Mouse (Mus musculus) heart, adult 18-20 months (tissue): ENCODE data around the gene Akp3. TPM values are rescaled to one million over a fixed set of nuclear protein-coding genes. Genes with fewer than 3 reads are reported as not detected.

Experiments used
- DNase-seq, 2 experiments: peaks; one replicate each; pipeline ENCODE4 v3.0.0; 2021 to 2022; ENCODE audit warnings: mixed read lengths in 1 of 2
- long read RNA-seq, 2 experiments: library from polyadenylated mRNA; stranded (forward); transcript quantifications; one replicate each; pipeline ENCODE4 v2.0.0; 2021
- total RNA-seq, 2 experiments: library from RNA; stranded (reverse); gene quantifications; 2 replicates each; pipeline ENCODE4 v1.2.3; 2021

The Akp3 gene
- total RNA-seq: not detected
- long read RNA-seq, experiment 1: 0 reads
- long read RNA-seq, experiment 2: 0 reads

DNA sequence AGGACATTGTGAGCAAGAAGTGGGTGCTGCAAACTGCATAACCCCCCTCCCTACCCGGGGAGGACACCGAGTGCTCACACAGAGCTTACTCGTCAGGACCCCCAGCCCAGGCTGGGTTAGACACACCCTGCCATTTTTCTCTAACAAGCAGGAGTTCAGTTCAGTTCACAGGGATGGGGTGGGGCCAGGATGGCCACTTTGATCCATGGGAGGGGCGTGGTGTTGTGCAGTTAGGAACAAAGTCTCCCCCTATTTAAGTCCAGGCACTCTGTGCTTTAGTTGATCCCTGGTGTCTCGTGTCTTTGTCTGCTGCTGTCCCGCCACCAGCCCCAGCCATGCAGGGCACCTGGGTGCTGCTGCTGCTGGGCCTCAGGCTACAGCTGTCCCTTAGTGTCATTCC lies at the start of gene Akp3:
Gene Akp3, plus strand, starts transcription at position 301 of the 400 bp plus-strand sequence.
- no peak for DNase-seq

DNA sequence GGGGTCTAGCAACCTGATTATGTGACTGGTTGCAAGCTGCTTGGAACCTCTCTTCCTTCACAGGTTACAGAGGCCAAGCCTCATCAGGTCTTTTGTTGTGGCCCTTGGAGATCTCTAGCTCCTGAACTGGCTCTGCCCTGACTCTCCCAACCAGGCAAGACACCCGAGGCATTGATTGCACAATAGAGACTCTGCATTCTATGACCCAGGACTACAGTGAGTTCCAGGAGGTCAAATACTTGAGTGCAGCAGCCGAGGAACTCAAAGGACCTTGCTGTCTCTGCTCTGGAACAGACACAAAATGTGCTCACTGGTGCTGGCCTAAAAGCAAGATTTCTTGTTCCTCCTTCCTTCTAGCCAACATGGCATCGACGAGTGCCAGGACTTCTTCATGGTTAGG lies 38.6 kb upstream of the Akp3 start:
- DNase-seq: no peak

DNA sequence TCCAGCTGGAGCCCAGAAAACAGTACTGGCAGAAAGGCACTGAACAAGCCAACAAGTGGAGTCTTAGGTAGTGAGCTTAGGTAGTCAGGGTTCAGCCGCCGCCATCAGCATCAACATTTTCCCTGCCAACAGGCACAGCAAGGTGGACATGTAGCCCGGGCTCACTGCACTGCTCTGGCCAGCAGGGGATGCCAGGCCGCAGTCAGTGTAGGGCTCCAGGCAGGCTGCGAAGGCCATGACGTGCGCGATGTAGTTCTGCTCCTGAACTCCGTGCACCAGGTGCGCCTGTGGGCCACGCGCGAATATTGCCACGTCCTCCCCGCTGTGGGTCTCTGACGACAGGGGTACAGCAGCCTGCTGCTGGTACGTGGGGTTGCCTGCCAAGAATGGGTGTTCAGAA lies 37.8 kb upstream of the Akp3 start:
- DNase-seq: no peak

DNA sequence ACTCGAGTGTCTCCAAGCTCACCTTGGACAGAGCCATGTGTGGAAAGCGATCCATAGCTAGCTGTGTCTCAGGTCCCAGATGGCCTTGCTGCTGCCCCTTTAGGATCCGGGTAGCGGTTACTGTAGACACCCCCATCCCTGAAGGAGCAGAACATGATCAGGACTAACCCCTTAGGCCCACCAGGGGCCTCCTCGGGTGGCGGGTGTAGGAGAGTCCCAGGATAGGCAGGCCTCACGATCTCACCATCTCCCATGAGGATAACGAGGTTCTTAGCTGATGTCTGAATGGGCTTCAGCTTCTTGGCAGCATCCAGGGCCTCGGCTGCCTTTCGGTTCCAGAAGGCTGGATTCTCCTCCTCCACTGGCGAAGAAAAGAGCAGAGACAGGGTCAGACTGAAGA lies 35.5 kb upstream of the Akp3 start:
- no peak for DNase-seq

DNA sequence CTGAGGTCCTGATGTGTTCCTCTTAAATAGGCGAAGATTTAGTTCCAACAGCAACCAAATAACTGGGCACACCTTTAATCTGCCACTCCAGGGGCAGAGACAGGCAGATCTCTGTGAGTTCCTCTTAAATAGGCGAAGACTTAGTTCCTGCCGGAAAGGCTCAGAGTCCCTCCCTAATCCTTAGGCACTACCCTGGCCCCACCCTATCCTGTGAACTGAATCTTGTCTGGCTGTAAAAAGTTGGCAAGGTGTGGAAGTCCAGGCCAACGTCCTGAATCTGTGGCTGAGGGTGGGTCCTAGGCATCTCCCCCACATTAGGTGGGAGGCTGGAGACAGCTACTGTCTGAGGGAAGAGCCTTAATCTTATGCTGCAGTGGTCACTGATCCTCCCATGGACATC lies 34.9 kb upstream of the Akp3 start, which contains the start of gene Alppl2:
Gene Alppl2, minus strand, starts transcription at position 101 of the 400 bp plus-strand sequence.
- no peak for DNase-seq

DNA sequence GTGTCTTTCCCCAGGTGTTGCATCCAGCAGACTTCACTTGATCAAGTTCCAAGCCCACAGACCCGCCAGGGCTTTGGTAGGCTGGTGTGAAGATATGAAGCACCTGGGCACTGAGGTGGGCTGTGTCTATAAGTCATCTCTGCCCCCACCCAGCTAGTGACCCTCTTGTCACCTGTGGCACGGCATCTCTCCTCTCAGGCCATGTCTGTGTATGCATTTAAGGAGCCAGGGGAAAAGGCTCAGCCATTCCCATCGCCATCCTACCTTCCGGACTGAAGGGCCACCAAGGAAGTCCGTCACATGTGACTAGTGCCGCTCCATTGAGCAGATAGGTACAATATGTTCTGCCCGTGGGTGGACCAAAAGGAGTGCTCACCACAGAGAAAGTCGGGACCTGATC lies 29.1 kb upstream of the Akp3 start:
- no peak for DNase-seq

DNA sequence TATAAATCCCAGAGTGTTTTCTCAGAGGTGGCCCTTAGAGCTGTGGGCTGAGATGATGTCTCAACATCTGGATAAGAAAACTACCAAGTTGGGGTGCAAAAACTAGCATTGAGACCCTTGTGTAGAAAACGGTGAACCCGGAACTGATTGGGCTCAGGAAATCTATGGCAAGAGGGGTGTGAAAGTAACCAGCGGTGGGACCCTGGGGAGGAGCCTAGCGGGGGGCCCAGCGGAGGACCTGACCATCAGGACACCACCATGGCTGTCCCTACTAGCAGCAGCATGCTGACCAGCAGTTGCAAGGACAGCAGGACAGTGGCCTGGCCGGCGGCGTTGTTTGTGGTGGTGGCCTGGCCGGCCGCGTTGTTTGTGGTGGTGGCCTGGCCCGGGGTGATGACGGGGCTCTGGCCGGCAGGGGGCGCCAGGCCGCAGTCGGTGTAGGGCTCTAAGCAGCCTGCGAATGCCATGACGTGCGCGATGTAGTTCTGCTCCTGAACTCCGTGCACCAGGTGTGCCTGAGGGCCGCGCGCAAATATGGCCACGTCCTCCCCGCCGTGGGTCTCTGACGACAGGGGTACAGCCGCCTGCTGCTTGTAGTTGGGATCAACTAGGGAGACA lies 26.3 kb upstream of the Akp3 start:
- DNase-seq: peak; percentile 15 to 58

DNA sequence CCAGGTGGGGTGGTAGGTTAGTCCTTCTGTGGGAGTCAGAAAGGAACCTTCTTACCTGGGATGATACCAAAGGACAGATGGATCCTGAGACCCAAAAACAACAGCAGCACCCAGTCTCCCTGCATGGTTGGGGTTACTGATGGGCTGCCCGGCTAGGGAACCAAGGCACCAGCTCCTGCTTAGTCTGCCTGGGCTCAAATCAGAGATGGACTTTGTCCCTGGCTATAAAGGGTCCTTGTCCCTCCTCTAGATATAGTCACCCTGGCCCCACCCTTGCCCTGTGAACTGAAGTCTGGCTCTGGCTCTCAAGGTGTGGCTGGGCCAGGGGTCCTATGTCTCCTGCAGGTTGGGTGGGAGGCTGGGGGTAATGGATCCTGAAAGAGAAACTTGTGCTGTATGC lies 23.4 kb upstream of the Akp3 start, which contains the start of gene Alpi:
Gene Alpi, minus strand, starts transcription at position 196 of the 400 bp plus-strand sequence.
- no peak for DNase-seq

DNA sequence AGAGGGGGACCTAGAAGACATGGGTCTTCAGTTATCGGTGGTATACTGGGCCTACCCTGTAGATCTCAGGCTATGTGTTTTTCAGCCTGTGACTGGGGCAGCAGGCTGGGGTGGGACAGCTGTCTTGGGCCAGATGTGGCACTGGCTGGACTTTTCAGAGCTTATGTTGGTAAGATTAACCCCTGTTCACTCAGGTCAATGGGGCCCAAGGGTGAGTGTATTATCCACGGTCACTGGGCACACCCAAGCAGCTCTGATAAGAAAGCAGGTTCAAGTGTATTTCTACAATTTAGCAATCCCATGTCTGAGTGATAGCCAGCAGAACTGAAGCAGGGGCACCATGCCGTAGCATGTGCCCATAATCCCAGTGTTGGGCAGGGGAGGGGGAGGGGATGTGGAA lies 22.7 kb upstream of the Akp3 start:
- DNase-seq: no peak

DNA sequence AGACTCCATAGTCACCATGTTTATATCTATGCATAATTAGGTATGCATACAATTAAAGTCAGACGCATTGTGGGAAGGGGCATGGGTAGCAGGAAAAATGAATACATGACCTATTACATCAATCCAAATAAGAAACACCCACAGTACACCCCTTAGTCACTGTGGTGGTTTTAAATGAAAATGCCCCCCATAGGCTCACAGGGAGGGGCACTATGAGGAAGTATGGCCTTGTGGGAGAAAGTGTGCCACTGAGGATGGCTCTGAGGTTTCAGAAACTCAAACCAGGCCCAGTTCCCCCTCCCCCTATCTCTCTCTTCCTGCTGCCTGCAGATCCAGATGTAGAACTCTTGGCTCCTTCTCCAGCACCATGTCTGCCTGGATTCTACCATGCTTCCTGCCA lies 20.8 kb upstream of the Akp3 start:
- no peak for DNase-seq

DNA sequence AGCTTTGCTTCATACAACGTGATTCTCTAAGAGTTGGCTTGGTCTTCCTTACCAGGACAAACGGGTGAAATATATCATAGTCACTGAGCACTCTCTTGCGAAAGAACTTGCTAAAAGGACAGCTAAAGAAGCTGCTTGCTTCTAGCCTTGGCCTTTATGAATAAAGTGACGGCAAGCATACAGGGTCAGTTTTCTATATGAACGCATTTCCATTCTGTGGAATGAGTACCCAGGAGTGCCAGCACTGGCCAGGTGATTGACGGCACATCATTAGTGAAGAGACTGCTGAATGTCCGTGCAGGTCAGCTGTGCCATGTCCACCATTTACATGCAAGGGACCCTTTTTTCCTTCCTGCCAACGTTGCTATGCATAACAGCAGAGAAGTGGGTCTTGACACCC lies 18.2 kb upstream of the Akp3 start:
- no peak for DNase-seq

DNA sequence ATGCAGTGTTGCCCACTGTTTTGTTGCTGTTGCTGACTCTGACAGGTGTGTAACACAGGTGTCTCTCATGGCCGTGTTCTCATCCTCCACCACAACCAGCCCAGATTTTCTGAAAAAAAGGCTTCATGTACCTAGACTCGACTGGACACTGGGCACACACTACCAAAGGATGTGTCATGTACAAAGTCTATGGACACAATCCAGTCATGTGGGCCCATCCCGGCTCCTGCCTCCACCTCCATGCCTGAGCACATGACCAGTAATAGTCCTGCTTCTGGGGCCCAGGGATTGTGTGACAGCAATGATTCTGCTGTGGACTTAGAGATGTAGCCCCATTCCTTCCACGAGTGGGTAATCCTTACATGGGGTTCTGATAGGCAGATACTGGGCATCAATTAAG lies 16.2 kb upstream of the Akp3 start:
- no peak for DNase-seq

DNA sequence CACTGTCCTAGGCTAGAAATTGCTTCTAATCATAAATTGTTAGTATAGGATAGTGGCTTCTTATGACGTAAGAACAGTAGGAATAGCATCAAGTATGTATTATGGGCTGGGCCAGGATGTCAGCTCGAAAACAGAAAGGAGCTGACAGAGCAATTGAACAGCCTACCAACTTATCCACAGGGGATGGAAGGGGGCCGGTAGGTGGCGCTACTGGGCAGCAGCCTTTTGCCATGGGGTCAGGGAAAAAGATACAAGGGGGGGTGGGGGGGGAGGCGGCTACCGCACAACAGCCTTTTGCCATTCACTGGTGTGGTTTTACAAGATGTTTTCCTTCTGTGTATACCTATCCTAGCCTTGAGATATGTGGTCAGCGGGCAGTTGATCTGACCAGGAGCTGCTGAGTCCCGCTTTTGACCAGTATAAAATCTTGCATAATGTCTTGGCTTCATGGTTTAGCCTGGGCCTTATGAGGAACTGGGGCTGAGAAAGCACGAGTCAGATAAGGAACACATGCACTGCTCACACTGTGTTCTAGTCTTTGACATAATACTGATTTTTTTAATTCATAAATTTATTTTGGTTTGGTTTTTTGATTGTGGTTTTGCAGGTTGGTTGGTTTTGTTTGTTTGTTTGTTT lies 12.9 kb upstream of the Akp3 start:
- peak; percentile 18 to 27 for DNase-seq

DNA sequence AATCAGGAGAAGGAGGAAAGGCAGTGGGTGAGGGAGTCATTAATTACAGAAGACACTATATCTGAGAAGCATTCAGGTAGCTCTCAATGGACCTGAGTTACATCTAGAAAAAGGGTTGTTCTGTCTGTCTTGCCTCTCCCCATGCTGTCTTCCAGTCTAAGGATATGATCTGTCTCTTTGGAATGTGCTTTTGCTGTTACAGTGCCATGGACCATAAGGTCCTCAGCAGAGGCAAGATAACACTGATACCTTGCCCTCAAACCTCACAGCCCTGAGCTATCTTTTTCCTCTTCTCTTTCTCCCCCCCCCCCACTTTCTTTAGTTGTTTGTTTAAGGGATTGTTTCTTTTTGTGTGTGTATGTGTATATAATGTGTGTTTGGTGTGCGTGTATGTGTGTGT lies 10.0 kb upstream of the Akp3 start:
- DNase-seq: no peak

DNA sequence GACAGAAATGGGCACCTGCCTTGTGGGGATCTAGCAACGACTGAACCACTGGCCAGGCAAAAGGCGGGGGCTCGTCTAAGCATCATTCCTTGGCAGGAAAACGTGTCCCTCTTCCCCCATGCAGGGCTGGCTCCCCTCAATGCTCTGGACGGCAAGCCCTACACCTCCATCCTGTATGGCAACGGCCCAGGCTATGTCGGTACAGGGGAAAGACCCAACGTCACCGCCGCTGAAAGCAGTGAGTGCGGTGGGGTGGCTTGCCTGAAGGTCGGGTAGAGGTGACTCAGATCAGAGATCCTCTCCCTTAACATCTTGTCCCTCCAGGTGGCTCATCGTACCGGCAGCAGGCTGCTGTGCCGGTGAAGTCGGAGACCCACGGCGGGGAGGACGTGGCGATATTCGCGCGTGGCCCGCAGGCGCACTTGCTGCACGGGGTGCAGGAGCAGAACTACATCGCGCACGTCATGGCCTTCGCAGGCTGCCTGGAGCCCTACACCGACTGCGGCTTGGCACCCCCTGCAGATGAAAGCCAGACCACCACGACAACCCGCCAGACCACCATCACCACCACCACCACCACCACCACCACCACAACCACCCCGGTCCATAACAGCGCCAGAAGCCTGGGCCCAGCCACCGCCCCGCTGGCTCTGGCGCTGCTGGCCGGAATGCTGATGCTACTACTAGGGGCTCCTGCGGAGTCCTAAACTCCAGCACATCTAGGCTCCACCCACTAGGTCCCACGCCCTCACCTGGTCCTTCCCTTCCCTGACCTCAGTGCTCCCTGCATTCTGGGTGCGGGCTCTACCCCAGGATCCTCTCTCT lies 2.6 kb downstream of the Akp3 start:
- DNase-seq: no peak

DNA sequence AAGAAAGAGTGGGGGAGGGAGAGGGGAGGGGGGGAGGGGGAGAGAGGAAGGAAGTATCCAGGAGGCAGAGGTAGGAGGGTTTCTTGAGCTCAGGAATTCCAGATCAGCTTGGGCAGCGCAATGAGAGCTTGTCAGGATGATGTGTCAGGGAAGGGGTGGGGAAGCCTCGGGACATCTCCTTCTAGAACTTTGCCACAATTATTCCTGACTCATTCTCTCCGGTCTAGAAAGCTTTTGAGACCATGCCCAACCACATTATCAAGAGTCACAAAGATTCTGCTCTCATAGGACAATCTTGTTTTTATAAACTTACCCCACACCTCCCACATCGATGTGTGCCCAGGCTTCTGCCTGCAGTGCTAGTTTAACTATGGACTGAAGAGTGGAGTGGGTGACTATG lies 7.0 kb downstream of the Akp3 start:
- no peak for DNase-seq

DNA sequence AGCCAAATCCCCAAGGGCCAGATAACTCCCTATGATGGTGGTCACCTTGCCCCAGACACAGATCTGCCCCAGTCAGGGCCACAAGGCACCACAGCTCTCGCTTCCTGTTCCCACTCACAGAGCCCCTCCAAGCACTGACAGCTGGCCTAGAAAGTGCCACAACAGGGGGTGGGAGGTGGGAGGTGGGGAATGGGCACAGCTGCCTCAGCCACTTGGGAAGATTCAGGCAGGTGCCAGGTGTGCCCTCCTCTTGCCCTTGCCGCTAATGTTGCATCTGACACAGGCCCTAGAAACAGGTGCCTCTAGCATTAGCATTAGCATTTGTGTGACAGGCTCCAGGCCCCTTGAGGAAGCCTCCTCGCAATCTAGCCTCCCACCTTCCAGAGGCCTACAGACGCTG lies 16.8 kb downstream of the Akp3 start:
- DNase-seq: no peak

DNA sequence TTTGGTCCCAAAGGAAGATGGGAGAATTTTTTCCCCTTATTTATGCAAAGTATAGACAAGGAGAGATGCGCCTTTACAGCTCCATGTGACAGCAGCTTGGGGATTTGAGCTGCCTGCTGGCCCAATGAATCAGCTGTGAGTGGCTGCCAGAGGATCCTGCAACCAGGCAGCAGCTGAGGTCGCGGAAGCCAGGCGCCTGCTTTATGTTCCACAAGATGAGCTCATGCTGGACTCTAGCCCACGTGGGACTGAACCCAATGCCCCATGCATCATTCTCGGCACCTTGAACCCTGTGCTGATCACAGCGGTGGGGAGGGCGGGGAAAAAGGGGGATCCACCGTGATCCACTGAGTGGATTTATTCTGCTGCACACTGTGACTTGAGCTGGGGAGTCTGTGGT lies 17.7 kb downstream of the Akp3 start:
- no peak for DNase-seq

DNA sequence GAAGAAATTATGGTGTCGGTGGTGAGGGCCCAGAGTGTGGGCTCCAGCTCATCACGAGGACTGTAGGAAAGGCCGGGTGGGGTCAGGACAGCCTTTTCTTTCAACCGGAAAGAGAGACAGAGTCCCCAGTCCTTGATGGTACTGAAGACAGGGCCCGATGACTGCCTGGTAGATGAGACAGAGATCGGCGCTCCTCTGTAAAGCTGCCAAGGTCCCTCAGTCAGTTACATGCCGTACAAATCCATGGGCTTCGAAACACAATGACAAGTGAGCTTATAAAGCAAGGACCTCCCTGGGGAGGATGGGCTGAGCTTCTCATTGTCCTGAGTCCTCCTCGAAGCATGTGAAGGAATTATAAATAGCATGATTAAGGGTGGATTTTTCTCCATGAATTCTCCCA lies 18.4 kb downstream of the Akp3 start:
- DNase-seq: no peak

DNA sequence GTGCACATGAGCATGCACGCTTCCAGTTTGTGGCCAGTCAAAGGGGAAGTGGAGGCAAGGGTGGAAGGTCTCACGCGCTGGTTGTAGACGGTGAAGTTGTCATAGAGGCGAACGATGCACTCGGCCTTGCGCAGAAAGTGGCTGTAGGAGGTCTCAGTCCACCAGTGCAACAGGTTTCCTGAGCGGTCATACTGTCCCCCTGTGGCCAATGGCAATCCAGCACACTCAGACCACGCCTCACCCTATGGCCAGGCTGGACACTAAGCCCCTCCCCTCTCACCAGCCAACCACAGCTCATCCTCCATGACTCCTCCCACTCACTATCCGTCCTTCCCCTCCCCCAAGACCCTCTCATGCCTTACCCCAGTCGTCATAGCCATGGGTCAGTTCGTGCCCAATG lies 24.6 kb downstream of the Akp3 start:
- DNase-seq: no peak

DNA sequence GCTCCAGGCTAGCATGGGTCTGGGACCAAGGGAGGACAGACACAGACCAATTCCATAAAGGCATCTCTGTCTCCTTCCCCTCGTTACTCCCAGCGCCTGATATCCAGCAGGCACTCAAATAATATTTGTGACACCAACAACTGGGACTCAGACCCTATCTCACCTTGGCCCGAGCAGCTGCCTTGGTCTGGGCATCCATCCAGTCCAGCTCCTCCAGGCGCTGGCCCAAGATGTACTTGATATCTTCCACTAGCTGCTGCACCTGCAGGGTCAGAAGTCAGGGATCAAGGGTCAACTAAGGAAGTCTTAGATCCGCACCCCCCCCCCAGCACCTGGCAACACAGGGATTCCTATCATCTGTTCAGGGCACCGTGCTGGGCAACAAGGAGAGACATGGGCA lies 26.5 kb downstream of the Akp3 start:
- DNase-seq: no peak

DNA sequence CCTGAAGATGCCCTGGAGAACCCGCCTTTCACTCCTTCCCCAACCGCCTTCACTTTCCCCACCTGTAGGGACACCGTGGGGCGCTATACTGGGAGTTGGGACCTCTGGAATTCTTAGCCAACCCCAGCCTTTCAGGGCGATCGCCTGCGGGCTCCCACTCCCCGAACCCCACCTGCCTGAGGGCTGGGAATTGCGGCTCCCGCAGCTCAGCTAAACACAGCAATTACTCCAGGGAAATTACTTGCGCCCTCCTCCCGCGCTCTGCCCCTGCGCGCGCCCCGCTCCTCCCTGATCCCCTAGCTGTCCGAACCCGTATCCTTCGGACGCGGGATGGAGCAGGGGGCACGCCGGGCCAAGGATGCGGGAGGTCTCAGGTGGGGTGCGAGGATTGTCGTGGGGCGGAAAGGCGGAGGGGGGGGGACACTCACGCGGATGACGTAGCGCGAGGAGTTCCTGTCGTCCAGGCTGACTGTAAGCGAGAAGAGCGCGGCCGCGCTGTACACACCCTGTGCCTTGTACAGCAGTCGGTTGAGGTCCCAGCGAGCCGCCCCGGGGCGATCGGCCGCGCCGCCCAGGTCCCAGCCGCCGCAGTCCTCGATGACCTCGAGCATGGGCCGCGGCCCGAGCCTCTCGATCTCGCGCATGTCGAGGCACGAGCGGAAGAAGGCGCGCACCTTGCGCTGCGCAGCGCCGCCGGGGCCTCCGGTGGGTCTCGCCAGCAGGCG lies 29.2 kb downstream of the Akp3 start:
- no peak for DNase-seq
